Mouse (Mus musculus) adrenal gland, adult (tissue): ENCODE results near the gene Angptl6.

Experiments
- DNase-seq, 2 experiments: peaks; one replicate each; pipeline ENCODE4 v3.0.0; 2022 to 2023; ENCODE audit warnings: low spot score in 1 of 2; ENCODE audit not compliant: inconsistent age in 2 of 2

Angptl6 gene

GRCm38 (mm10) chr9:20879097-20879792 is at the start of gene Angptl6:
Angptl6 (minus strand) TSS chr9:20879727.
- peak in 1 of 2 experiments; percentile 45 for DNase-seq

- no peak for DNase-seq
Observed at GRCm38 (mm10) chr9:20923258-20923657, 43.7 kb upstream of the Angptl6 start.

- DNase-seq, result peak in 1 of 2 experiments; percentile 76
Observed at GRCm38 (mm10) chr9:20916160-20916559, 36.6 kb upstream of the Angptl6 start.

GRCm38 (mm10) chr9:20909948-20910347 is 30.4 kb upstream of the Angptl6 start:
- DNase-seq, result no peak

- no peak for DNase-seq
Observed at GRCm38 (mm10) chr9:20902174-20902491, 22.6 kb upstream of the Angptl6 start.

- peak in 1 of 2 experiments; percentile 84 for DNase-seq
Observed at GRCm38 (mm10) chr9:20901466-20902173, 22.1 kb upstream of the Angptl6 start.

- peak; percentile 90 to 95 for DNase-seq
Observed at GRCm38 (mm10) chr9:20898511-20899073, 19.1 kb upstream of the Angptl6 start, which contains the start of gene Eif3g. Eif3g (minus strand) TSS chr9:20898623.

GRCm38 (mm10) chr9:20897736-20898510 is 18.4 kb upstream of the Angptl6 start:
- peak in 1 of 2 experiments; percentile 58 for DNase-seq

- no peak for DNase-seq
Observed at GRCm38 (mm10) chr9:20895382-20895781, 15.9 kb upstream of the Angptl6 start.

GRCm38 (mm10) chr9:20894629-20895028 is 15.1 kb upstream of the Angptl6 start:
- DNase-seq, result no peak

GRCm38 (mm10) chr9:20893590-20894343 is 14.2 kb upstream of the Angptl6 start:
- DNase-seq, result no peak

GRCm38 (mm10) chr9:20893069-20893468 is 13.5 kb upstream of the Angptl6 start:
- no peak for DNase-seq

- peak in 1 of 2 experiments; percentile 35 for DNase-seq
Observed at GRCm38 (mm10) chr9:20892104-20892653, 12.7 kb upstream of the Angptl6 start.

GRCm38 (mm10) chr9:20891339-20892103 is 12.0 kb upstream of the Angptl6 start:
- DNase-seq, result no peak

- DNase-seq, result no peak
Observed at GRCm38 (mm10) chr9:20890411-20890810, 10.9 kb upstream of the Angptl6 start.

- peak in 1 of 2 experiments; percentile 46 for DNase-seq
Observed at GRCm38 (mm10) chr9:20889185-20890141, 9.9 kb upstream of the Angptl6 start.

- DNase-seq, result no peak
Observed at GRCm38 (mm10) chr9:20888386-20888765, 8.8 kb upstream of the Angptl6 start.

GRCm38 (mm10) chr9:20887704-20888385 is 8.3 kb upstream of the Angptl6 start, which contains the start of gene Ppan:
Ppan (plus strand) TSS chr9:20888175.
- DNase-seq, result peak; percentile 97 to 99
